Mouse (Mus musculus) forebrain, postnatal 0 days (tissue): ENCODE results near the gene Efnb3. TPM values are rescaled to one million over a fixed set of nuclear protein-coding genes. Genes with fewer than 3 reads are reported as not detected.

Experiments used
- ATAC-seq: fragments of 200-750 bp; cut with Nextera tagmentation; 2 replicates; pipeline ENCODE4 v1.8.0; 2017; ENCODE audit warnings: mild to moderate bottlenecking, moderate library complexity
- DNase-seq: peaks from one replicate; pipeline ENCODE4 v3.0.0-alpha.2; 2015
- H3K27ac ChIP-seq: fragments of 300-500 bp; sonication (generic); 2 replicates; pipeline ENCODE4 v1.5.1; 2014; ENCODE audit warnings: low read depth, mild to moderate bottlenecking, antibody characterized with exemption, low read length, moderate library complexity, mixed read lengths
- H3K27me3 ChIP-seq: fragments of 300-500 bp; sonication (generic); 2 replicates; pipeline ENCODE4 v1.6.1; 2014; ENCODE audit warnings: mild to moderate bottlenecking, low read length, mixed read lengths; ENCODE audit not compliant: insufficient read depth
- H3K36me3 ChIP-seq: fragments of 300-500 bp; sonication (generic); 2 replicates; pipeline ENCODE4 v1.6.1; 2014; ENCODE audit warnings: mild to moderate bottlenecking, moderate library complexity; ENCODE audit not compliant: insufficient read depth
- H3K4me1 ChIP-seq: fragments of 300-500 bp; sonication (generic); 2 replicates; pipeline ENCODE4 v1.6.1; 2014; ENCODE audit warnings: antibody characterized with exemption; ENCODE audit not compliant: insufficient read depth
- H3K4me2 ChIP-seq: fragments of 300-500 bp; sonication (generic); 2 replicates; pipeline ENCODE4 v1.6.1; 2014; ENCODE audit warnings: low read depth, mild to moderate bottlenecking, moderate library complexity
- H3K4me3 ChIP-seq: fragments of 300-500 bp; sonication (generic); 2 replicates; pipeline ENCODE4 v1.5.1; 2014; ENCODE audit warnings: low read depth, low read length, mixed read lengths
- H3K9ac ChIP-seq: fragments of 300-500 bp; sonication (generic); 2 replicates; pipeline ENCODE4 v1.6.1; 2014; ENCODE audit warnings: mild to moderate bottlenecking
- H3K9me3 ChIP-seq: fragments of 300-500 bp; sonication (generic); 2 replicates; pipeline ENCODE4 v1.6.1; 2016; ENCODE audit warnings: low read length
- CTCF ChIP-seq: sonication (generic); IDR thresholded peaks from 2 replicates; pipeline ENCODE4 v1.5.1; 2016; ENCODE audit warnings: antibody characterized with exemption, control low read depth, low read depth
- WGBS: fragments of 180-500 bp; shearing (Covaris S2); extraction: QIAGEN DNeasy Blood & Tissue Kit; methylation state at CpG from one replicate; pipeline ENCODE4 v1.1.7; 2014; 5-methylcytosine and 5-hydroxymethylcytosine counted together
- polyA plus RNA-seq: library from polyadenylated mRNA; unstranded; fragments of >200 nt; fragmentation: Nextera tagmentation; extraction: Ambion mirVana; gene quantifications from 2 replicates; pipeline ENCODE4 v1.2.1, GENCODE M21; 2015
- total RNA-seq: library from RNA; depleted of rRNA; stranded (reverse); fragments of >200 nt; gene quantifications from 2 replicates; pipeline ENCODE4 v1.2.3, GENCODE M21; 2014

The Efnb3 gene
- total and polyA plus RNA-seq, 2 experiments from 2014 or later, result 171 to 184 TPM

GRCm38 (mm10) chr11:69584008-69584407 lies 24.0 kb upstream of the Efnb3 start:
- Histone ChIP-seq H3K4me1 (no peaks in the 10 kb centered on the region), H3K9me3 (no peaks in the 10 kb centered on the region), H3K27ac (no peak overlapping the region), H3K36me3 (peaks cover 20% of the 10 kb centered on the region), H3K4me2 (no peak overlapping the region), H3K4me3 (no peak overlapping the region), H3K9ac (no peak overlapping the region), H3K27me3 (no peaks in the 10 kb centered on the region)
- 84% methylated on average over 7 of the region's 7 CpGs for WGBS
- DNase-seq (no peak), ATAC-seq (no peak)
- TF ChIP-seq CTCF, result no peak

DNA sequence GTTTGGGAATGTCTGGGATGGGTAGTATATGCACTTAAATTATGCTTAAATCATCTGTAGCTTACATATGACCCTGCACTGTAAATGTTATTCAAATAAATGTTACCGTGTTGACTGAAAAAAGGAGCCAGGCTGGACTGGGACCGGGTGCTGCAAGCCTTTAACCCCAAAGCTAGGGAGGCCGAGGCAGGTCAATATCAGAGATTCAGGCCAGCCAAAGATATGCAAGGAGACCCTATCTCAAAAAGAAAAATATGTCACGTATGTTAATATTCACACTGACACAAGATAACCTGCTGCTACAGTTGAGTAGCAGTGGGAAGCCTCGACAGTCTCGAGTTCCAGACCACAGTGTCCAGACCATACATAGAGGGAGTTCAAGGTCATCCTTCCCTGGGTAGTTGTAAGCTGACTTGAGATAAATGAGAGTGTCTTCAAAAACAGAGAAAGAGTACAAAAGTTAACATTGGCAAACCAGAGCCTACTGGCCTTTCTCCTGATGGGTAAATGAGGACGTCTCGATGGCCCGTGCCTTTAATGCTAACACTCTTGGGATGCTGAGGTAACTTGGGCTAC lies 22.3 kb upstream of the Efnb3 start:
- 61% methylated on average over 9 of the region's 9 CpGs for WGBS
- DNase-seq, result no peak
- Histone ChIP-seq H3K4me2 (peak overlapping the region; percentile 78), H3K36me3 (peaks cover 4% of the 10 kb centered on the region), H3K4me1 (no peaks in the 10 kb centered on the region; the same call in 1 of the 2 replicates), H3K9ac (no peak overlapping the region), H3K27me3 (no peaks in the 10 kb centered on the region), H3K27ac (no peak overlapping the region), H3K4me3 (peak overlapping the region; percentile 79; the same call in 1 of the 2 replicates), H3K9me3 (no peaks in the 10 kb centered on the region)
- ATAC-seq, result no peak
- TF ChIP-seq CTCF, result no peak

- no peak for DNase-seq
Measured at GRCm38 (mm10) chr11:69581814-69582213, 21.8 kb upstream of the Efnb3 start.

GRCm38 (mm10) chr11:69581147-69581688 lies 21.2 kb upstream of the Efnb3 start:
- Histone ChIP-seq H3K4me3 (peak overlapping the region; percentile 79), H3K9ac (peak overlapping the region; percentile 65), H3K9me3 (no peaks in the 10 kb centered on the region), H3K4me1 (peaks cover 4% of the 10 kb centered on the region; the same call in 1 of the 2 replicates), H3K4me2 (peak overlapping the region; percentile 78), H3K27ac (peak overlapping the region; percentile 92), H3K36me3 (no peaks in the 10 kb centered on the region), H3K27me3 (no peaks in the 10 kb centered on the region)
- under 1% methylated on average over 36 of the region's 36 CpGs for WGBS
- peak; percentile 95 for DNase-seq
- TF ChIP-seq CTCF, result no peak
- ATAC-seq, result peak; percentile 85

More at GRCm38 (mm10) chr11:69581814-69582213, 21.8 kb upstream of the Efnb3 start:
- no peaks in the 10 kb centered on the region for H3K9me3 ChIP-seq
- peaks cover 3% of the 10 kb centered on the region; the same call in 1 of the 2 replicates for H3K4me1 ChIP-seq
- no peaks in the 10 kb centered on the region for H3K36me3 ChIP-seq
- ATAC-seq, result no peak
- H3K4me2 ChIP-seq, result peak overlapping the region; percentile 78
- H3K4me3 ChIP-seq, result peak overlapping the region; percentile 79
- no peaks in the 10 kb centered on the region for H3K27me3 ChIP-seq
- no peak for TF ChIP-seq CTCF
- WGBS, result 0% methylated on average over 8 of the region's 8 CpGs
- peak overlapping the region; percentile 92 for H3K27ac ChIP-seq
- peak overlapping the region; percentile 65 for H3K9ac ChIP-seq

DNA sequence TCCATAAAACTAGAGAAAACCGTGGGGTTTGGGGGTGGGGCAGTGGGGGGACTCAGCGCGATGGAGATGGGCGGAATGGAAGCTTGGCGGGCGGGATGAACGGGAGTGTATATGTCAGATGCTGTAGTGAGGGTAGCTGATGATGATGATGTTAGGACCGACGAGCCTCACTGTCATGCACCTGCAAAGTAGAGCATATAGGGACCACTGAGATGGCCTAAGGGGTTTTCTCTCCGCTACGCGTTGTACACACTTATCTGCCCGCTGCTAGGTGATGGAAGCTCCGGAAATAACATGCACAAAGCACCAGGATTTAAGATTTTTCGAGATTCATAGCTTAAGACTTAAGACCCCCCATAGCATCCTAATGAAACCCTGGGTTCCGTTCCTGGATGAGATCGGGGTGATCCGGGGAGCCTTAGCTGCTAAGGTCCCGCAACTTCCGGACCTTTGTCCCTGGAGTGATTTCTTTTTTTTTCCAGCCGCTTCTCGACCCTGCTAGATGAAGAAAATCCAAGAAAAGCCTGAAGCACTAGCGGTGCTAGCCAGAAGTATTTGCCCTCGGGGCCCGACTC lies 20.7 kb upstream of the Efnb3 start:
- H3K4me2 ChIP-seq, result peak overlapping the region; percentile 78
- no peak for TF ChIP-seq CTCF
- DNase-seq (no peak), ATAC-seq (no peak)
- peak overlapping the region; percentile 79 for H3K4me3 ChIP-seq
- H3K4me1 ChIP-seq, result peaks cover 4% of the 10 kb centered on the region; the same call in 1 of the 2 replicates
- H3K9ac ChIP-seq, result peak overlapping the region; percentile 65
- H3K36me3 ChIP-seq, result no peaks in the 10 kb centered on the region
- H3K27me3 ChIP-seq, result no peaks in the 10 kb centered on the region
- peak overlapping the region; percentile 92 for H3K27ac ChIP-seq
- under 1% methylated on average over 25 of the region's 25 CpGs for WGBS
- no peaks in the 10 kb centered on the region for H3K9me3 ChIP-seq

GRCm38 (mm10) chr11:69580091-69580514 lies 20.1 kb upstream of the Efnb3 start, which contains the start of the genes Wrap53 and Trp53:
Gene Wrap53 (minus strand): TSS chr11:69580255.
Gene Trp53 (plus strand): TSS chr11:69580359.
- Histone ChIP-seq H3K4me2 (peak within 1 kb of the TSS; percentile 95), H3K9ac (peak within 1 kb of the TSS; percentile 72), H3K36me3 (no peaks in the 10 kb centered on the region), H3K27ac (peak within 1 kb of the TSS; percentile 92), H3K27me3 (no peaks in the 10 kb centered on the region), H3K4me3 (peak within 1 kb of the TSS; percentile 79), H3K9me3 (no peaks in the 10 kb centered on the region), H3K4me1 (peaks cover 4% of the 10 kb centered on the region; the same call in 1 of the 2 replicates)
- TF ChIP-seq CTCF, result no peak
- DNase-seq (peak; percentile 94), ATAC-seq (peak; percentile 64)
- WGBS, result under 1% methylated on average over 13 of the region's 13 CpGs
